Comparison of ENCODE assay signal across 8 mouse cellular contexts in genomic region chr15:102105360-102105759, GRCm38 (mm10). TPM values are rescaled to one million over a fixed set of nuclear protein-coding genes. Genes with fewer than 3 reads are reported as not detected.
DNase-seq lines count a peak whose midpoint lies in the region; ATAC-seq and TF ChIP-seq lines count a peak whose summit lies in the region.

No protein-coding gene starts in this region.

- intact Hi-C loops in gastrocnemius, postnatal 36 days (cut with DNase I): no loop called here

- no peak for ATAC-seq in midbrain, embryonic 14.5 days (ENCODE audit: low FRiP score, low TSS enrichment)

- H3K4me3 ChIP-seq in kidney, adult 2 months (ENCODE audit: insufficient read depth, low read depth, low read length): peak overlapping the region; percentile 43
- H3K4me3 ChIP-seq in midbrain, embryonic 14.5 days (replicated peaks; ENCODE audit: low read depth, low read length): no peak overlapping the region

- TF ChIP-seq POLR2A in kidney, adult 2 months (IDR thresholded peaks at IDR 0.05; ENCODE audit: low read depth, low read length): no peak

- DNase-seq in retina, postnatal 1 day: peak; percentile 58
- no peak for DNase-seq in retina, embryonic 14.5 days (ENCODE audit: low spot score)
- peak; percentile 74 to 85 for DNase-seq in gastrocnemius, postnatal 36 days
- DNase-seq in kidney, adult 2 months: peak; percentile 91
- peak; percentile 82 to 89 for DNase-seq in lung, postnatal 4 days
- DNase-seq in thymus, adult 18-20 months: no peak
- no peak for DNase-seq in midbrain, embryonic 14.5 days
- DNase-seq in layer of hippocampus, postnatal 14 days (ENCODE audit: low spot score in 2 of 2): no peak

- no peak overlapping the region for H3K9ac ChIP-seq in midbrain, embryonic 14.5 days (replicated peaks; ENCODE audit: low read length)

- no peak for TF ChIP-seq CTCF in kidney, adult 2 months (conservative IDR thresholded peaks at IDR 0.05; ENCODE audit: insufficient read depth, insufficient read length, low read depth, low read length)

- no peaks in the 10 kb centered on the region for H3K27me3 ChIP-seq in kidney, adult 2 months (replicated peaks; ENCODE audit: control insufficient read depth, insufficient read depth, low read length)
- peaks cover 45% of the 10 kb centered on the region for H3K27me3 ChIP-seq in midbrain, embryonic 14.5 days (ENCODE audit: control insufficient read depth, insufficient read depth, low read length)

- 4% methylated on average over 5 of the region's 5 CpGs for WGBS in kidney, adult 2 months
- 62% methylated on average over 5 of the region's 5 CpGs for WGBS in midbrain, embryonic 14.5 days

- no peaks in the 10 kb centered on the region for H3K9me3 ChIP-seq in midbrain, embryonic 14.5 days (ENCODE audit: control insufficient read depth, low read length)

- peaks cover 8% of the 10 kb centered on the region; the same call in 1 of the 2 replicates for H3K36me3 ChIP-seq in kidney, adult 2 months (ENCODE audit: control insufficient read depth, insufficient read depth, low read length)
- no peaks in the 10 kb centered on the region for H3K36me3 ChIP-seq in midbrain, embryonic 14.5 days (ENCODE audit: control insufficient read depth, insufficient read depth, low read length)

- peaks cover 51% of the 10 kb centered on the region for H3K4me1 ChIP-seq in kidney, adult 2 months (ENCODE audit: control insufficient read depth, insufficient read depth, low read length)
- peaks cover 23% of the 10 kb centered on the region for H3K4me1 ChIP-seq in midbrain, embryonic 14.5 days (ENCODE audit: control insufficient read depth, insufficient read depth, low read length)

- H3K27ac ChIP-seq in kidney, adult 2 months (ENCODE audit: insufficient read depth, low read depth, low read length): peak overlapping the region; percentile 98
- H3K27ac ChIP-seq in midbrain, embryonic 14.5 days (replicated peaks; ENCODE audit: low read depth, low read length): no peak overlapping the region

- H3K4me2 ChIP-seq in midbrain, embryonic 14.5 days (ENCODE audit: low read length): no peak overlapping the region

RNA-seq across cellular contexts. Expression of gene Tns2, which starts 5.1 kb away (rescaled TPM):
- total RNA-seq in gastrocnemius, postnatal 36 days (2021): 10 to 100 TPM; 34.7 to 36.0 TPM
- 124 and 143 TPM in 2 replicates for polyA plus RNA-seq in kidney, adult 2 months (2012; rRNA removed)
- polyA plus RNA-seq in midbrain, embryonic 14.5 days (2014; fragmentation: Nextera tagmentation; extraction: Ambion mirVana): 3.6 and 8.9 TPM in 2 replicates
- total RNA-seq in layer of hippocampus, postnatal 14 days (2021): 10 to 100 TPM; 10.0 to 15.8 TPM

RNA-seq across cellular contexts. Expression of gene Spryd3, which starts 30.7 kb away (rescaled TPM):
- total RNA-seq in gastrocnemius, postnatal 36 days (2021): 1 to 10 TPM; 6.0 to 6.2 TPM
- 29.7 and 30.1 TPM in 2 replicates for polyA plus RNA-seq in kidney, adult 2 months (2012; rRNA removed)
- 40.2 and 52.5 TPM in 2 replicates for polyA plus RNA-seq in midbrain, embryonic 14.5 days (2014; fragmentation: Nextera tagmentation; extraction: Ambion mirVana)
- 100 to 1,000 TPM; 163 to 164 TPM for total RNA-seq in layer of hippocampus, postnatal 14 days (2021)

RNA-seq across cellular contexts. Expression of gene Eif4b, which starts 31.8 kb away (rescaled TPM):
- 100 to 1,000 TPM; 148 to 169 TPM for total RNA-seq in gastrocnemius, postnatal 36 days (2021)
- polyA plus RNA-seq in kidney, adult 2 months (2012; rRNA removed): 92.1 and 124 TPM in 2 replicates
- 76.7 and 98.8 TPM in 2 replicates for polyA plus RNA-seq in midbrain, embryonic 14.5 days (2014; fragmentation: Nextera tagmentation; extraction: Ambion mirVana)
- total RNA-seq in layer of hippocampus, postnatal 14 days (2021): 100 to 1,000 TPM; 179 to 184 TPM

RNA-seq across cellular contexts. Expression of gene Igfbp6, which starts 38.8 kb away (rescaled TPM):
- total RNA-seq in gastrocnemius, postnatal 36 days (2021): 10 to 100 TPM; 42.6 TPM
- polyA plus RNA-seq in kidney, adult 2 months (2012; rRNA removed): 18.5 and 26.8 TPM in 2 replicates
- polyA plus RNA-seq in midbrain, embryonic 14.5 days (2014; fragmentation: Nextera tagmentation; extraction: Ambion mirVana): 1.3 and 1.6 TPM in 2 replicates
- total RNA-seq in layer of hippocampus, postnatal 14 days (2021): 1 to 10 TPM; 3.0 to 4.0 TPM

RNA-seq across cellular contexts. Expression of gene Soat2, which starts 45.0 kb away (rescaled TPM):
- under 1 TPM in 1 of 2 experiments, not detected in 1; 0.15 TPM for total RNA-seq in gastrocnemius, postnatal 36 days (2021)
- polyA plus RNA-seq in kidney, adult 2 months (2012; rRNA removed): 1.1 and 1.2 TPM in 2 replicates
- polyA plus RNA-seq in midbrain, embryonic 14.5 days (2014; fragmentation: Nextera tagmentation; extraction: Ambion mirVana): not detected in 2 replicates
- total RNA-seq in layer of hippocampus, postnatal 14 days (2021): not detected

Comparison
In these comparisons a context has a peak if more than half of its experiments do, and no peak if none do; other contexts are left out.
1. DNase-seq: peak in retina, postnatal 1 day (single experiment), gastrocnemius, postnatal 36 days (2 of 2), kidney, adult 2 months (single experiment) and lung, postnatal 4 days (2 of 2); none in retina, embryonic 14.5 days (single experiment), thymus, adult 18-20 months (0 of 2), midbrain, embryonic 14.5 days (single experiment) and layer of hippocampus, postnatal 14 days (0 of 2).
2. RNA of gene Spryd3, which starts 30.7 kb away (total RNA-seq): 163 to 164 TPM in layer of hippocampus, postnatal 14 days; 6.0 to 6.2 TPM in gastrocnemius, postnatal 36 days; every median in the first group is over 10 times any median in the second.